In the genomic region with DNA sequence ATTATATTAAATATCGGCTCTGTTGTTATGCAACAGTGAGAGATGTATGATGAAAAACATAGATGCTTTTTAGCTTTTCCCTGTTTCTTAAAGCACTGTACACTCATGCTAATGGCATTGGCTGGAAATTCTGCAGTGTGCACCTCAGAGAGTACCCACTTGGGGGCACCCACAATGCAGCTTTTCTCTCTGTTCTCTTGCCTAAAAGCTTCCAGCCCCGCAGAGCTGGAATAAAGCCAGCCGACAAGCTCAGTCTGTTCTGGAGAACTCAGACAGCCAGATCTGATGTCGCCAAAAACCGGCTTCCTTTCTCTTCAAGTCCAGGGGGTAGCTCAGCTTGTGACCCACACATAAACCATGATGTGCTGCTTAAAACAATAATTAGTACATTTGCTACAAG, we compare ENCODE assay signal across 9 mouse cellular contexts. TPM values are rescaled to one million over a fixed set of nuclear protein-coding genes. Genes with fewer than 3 reads are reported as not detected.
DNase-seq lines count a peak whose midpoint lies in the region; ATAC-seq and TF ChIP-seq lines count a peak whose summit lies in the region.
"Had no signal": no experiment of that assay in that cellular context is flagged by ENCODE, and none has a peak within 500 bp of the region (broad histone marks: within the 10 kb centered on the region; RNA-seq: fewer than 3 reads in every experiment).

No protein-coding gene starts in this region.

- no peaks in the 10 kb centered on the region for H3K36me3 ChIP-seq in forebrain, embryonic 10.5 days (replicated peaks)
- no peaks in the 10 kb centered on the region for H3K36me3 ChIP-seq in hindbrain, embryonic 12.5 days
- H3K36me3 ChIP-seq: embryonic facial prominence, embryonic 12.5 days had no signal

- TF ChIP-seq CTCF in brain, embryonic 14.5 days (IDR thresholded peaks at IDR 0.05; ENCODE audit: borderline replicate concordance, extremely low read depth, insufficient read depth, insufficient read length) = peak; percentile 72; the same call in 1 of the 2 replicates

- no peak overlapping the region for H3K4me2 ChIP-seq in hindbrain, embryonic 12.5 days (replicated peaks)
- H3K4me2 ChIP-seq: embryonic facial prominence, embryonic 12.5 days had no signal

- peak; percentile 32; the same call in 1 of the 2 replicates for ATAC-seq in hindbrain, embryonic 12.5 days (ENCODE audit: low FRiP score)
- ATAC-seq in monocyte, adult 5-6 weeks (replicated peaks; ENCODE audit: insufficient number of reproducible peaks, low FRiP score, low TSS enrichment, poor library complexity, severe bottlenecking) = no peak

- H3K4me1 ChIP-seq in forebrain, embryonic 10.5 days = no peaks in the 10 kb centered on the region
- no peaks in the 10 kb centered on the region for H3K4me1 ChIP-seq in hindbrain, embryonic 12.5 days
- H3K4me1 ChIP-seq: embryonic facial prominence, embryonic 12.5 days had no signal

- H3K9me3 ChIP-seq in forebrain, embryonic 10.5 days = no peaks in the 10 kb centered on the region
- H3K9me3 ChIP-seq in hindbrain, embryonic 12.5 days (replicated peaks) = no peaks in the 10 kb centered on the region
- H3K9me3 ChIP-seq: embryonic facial prominence, embryonic 12.5 days had no signal

- no peak overlapping the region for H3K4me3 ChIP-seq in forebrain, embryonic 10.5 days
- H3K4me3 ChIP-seq in hindbrain, embryonic 12.5 days = no peak overlapping the region
- H3K4me3 ChIP-seq: embryonic facial prominence, embryonic 12.5 days had no signal

- no peak overlapping the region for H3K9ac ChIP-seq in hindbrain, embryonic 12.5 days
- H3K9ac ChIP-seq: embryonic facial prominence, embryonic 12.5 days had no signal

- 26% methylated on average over 5 of the region's 5 CpGs for WGBS in forebrain, embryonic 10.5 days
- WGBS in hindbrain, embryonic 12.5 days = 22% methylated on average over 5 of the region's 5 CpGs

- H3K27ac ChIP-seq in forebrain, embryonic 10.5 days = no peak overlapping the region
- no peak overlapping the region for H3K27ac ChIP-seq in hindbrain, embryonic 12.5 days
- H3K27ac ChIP-seq: embryonic facial prominence, embryonic 12.5 days had no signal

- H3K27me3 ChIP-seq in forebrain, embryonic 10.5 days (ENCODE audit: poor library complexity, severe bottlenecking) = no peaks in the 10 kb centered on the region
- H3K27me3 ChIP-seq in hindbrain, embryonic 12.5 days = no peaks in the 10 kb centered on the region
- H3K27me3 ChIP-seq: embryonic facial prominence, embryonic 12.5 days had no signal

- peak; percentile 87 for DNase-seq in Muller cell, postnatal 12 days (ENCODE audit: inconsistent ontology term)
- peak; percentile 97 for DNase-seq in brain, embryonic 14.5 days (ENCODE audit: low read depth)
- peak; percentile 40 for DNase-seq in forebrain, embryonic 10.5 days (ENCODE audit: extremely low spot score, low spot score)
- DNase-seq in layer of hippocampus, postnatal 14 days (ENCODE audit: low spot score in 2 of 2) = peak; percentile 83 to 91
- peak; percentile 65 for DNase-seq in lung, postnatal 36 days
- DNase-seq in right cerebral cortex, adult 2 months (ENCODE audit: low spot score in 2 of 2) = peak; percentile 82 to 83

- no peak for TF ChIP-seq POLR2A in brain, embryonic 14.5 days (IDR thresholded peaks at IDR 0.05; ENCODE audit: borderline replicate concordance, extremely low read depth, insufficient read depth, insufficient read length, poor library complexity, severe bottlenecking)

RNA-seq across cellular contexts. Expression of a gene that starts 14.0 kb away (rescaled TPM):
- 685 and 755 TPM in 2 replicates for polyA plus RNA-seq in brain, embryonic 14.5 days (2012; rRNA removed)
- polyA plus RNA-seq in forebrain, embryonic 10.5 days (2016; fragmentation: Nextera tagmentation; extraction: Ambion mirVana) = 837 and 865 TPM in 2 replicates
- polyA plus RNA-seq in hindbrain, embryonic 12.5 days (2016; fragmentation: Nextera tagmentation; extraction: Ambion mirVana) = 652 and 788 TPM in 2 replicates
- total RNA-seq in layer of hippocampus, postnatal 14 days (2021) = 100 to 1,000 TPM; 642 to 653 TPM
- 92.9 to 108 TPM (median 102 TPM) in 3 replicates for total RNA-seq in monocyte, adult 5-6 weeks (2017)

RNA-seq across cellular contexts. Expression of a gene that starts 32.6 kb away (rescaled TPM):
- polyA plus RNA-seq in brain, embryonic 14.5 days (2012; rRNA removed) = 31.7 and 59.8 TPM in 2 replicates
- polyA plus RNA-seq in forebrain, embryonic 10.5 days (2016; fragmentation: Nextera tagmentation; extraction: Ambion mirVana) = 81.3 and 84.1 TPM in 2 replicates
- 108 and 114 TPM in 2 replicates for polyA plus RNA-seq in hindbrain, embryonic 12.5 days (2016; fragmentation: Nextera tagmentation; extraction: Ambion mirVana)
- total RNA-seq in layer of hippocampus, postnatal 14 days (2021) = 100 to 1,000 TPM; 130 to 135 TPM
- 40.6 to 51.3 TPM (median 44.1 TPM) in 3 replicates for total RNA-seq in monocyte, adult 5-6 weeks (2017)

Comparison
In these comparisons a context has a peak if more than half of its experiments do, and no peak if none do; other contexts are left out.
1. DNase-seq: peak in every context shown above with its lines; median percentile 97 in brain, embryonic 14.5 days; 87 in Muller cell, postnatal 12 days; 87 in layer of hippocampus, postnatal 14 days; 82 in right cerebral cortex, adult 2 months; 65 in lung, postnatal 36 days; 40 in forebrain, embryonic 10.5 days.